Mouse (Mus musculus) lung, embryonic 14.5 days (tissue): ENCODE results near the gene Asb16. TPM values are rescaled to one million over a fixed set of nuclear protein-coding genes. Genes with fewer than 3 reads are reported as not detected.
A peak's percentile ranks its signal among the peaks of the same experiment; 100 is the strongest.

Source experiments
- ATAC-seq: fragments of 200-750 bp; cut with Nextera tagmentation; 2 replicates; pipeline ENCODE4 v1.8.0; 2017; ENCODE audit warnings: mild to moderate bottlenecking, moderate TSS enrichment, moderate library complexity; ENCODE audit not compliant: insufficient read depth
- DNase-seq: peaks from one replicate; pipeline ENCODE4 v3.0.0-alpha.2; 2015
- H3K27ac ChIP-seq: fragments of 300-500 bp; sonication (generic); 2 replicates; pipeline ENCODE4 v1.5.1; 2014; ENCODE audit warnings: low read depth, mild to moderate bottlenecking, moderate library complexity
- H3K27me3 ChIP-seq: fragments of 300-500 bp; sonication (generic); 2 replicates; pipeline ENCODE4 v1.6.1; 2014; ENCODE audit warnings: low read length, control low read depth; ENCODE audit not compliant: insufficient read depth
- H3K36me3 ChIP-seq: fragments of 300-500 bp; sonication (generic); 2 replicates; pipeline ENCODE4 v1.6.1; 2014; ENCODE audit warnings: control low read depth; ENCODE audit not compliant: insufficient read depth
- H3K4me1 ChIP-seq: fragments of 300-500 bp; sonication (generic); 2 replicates; pipeline ENCODE4 v1.6.1; 2014; ENCODE audit warnings: antibody characterized with exemption, control low read depth; ENCODE audit not compliant: insufficient read depth
- H3K4me2 ChIP-seq: fragments of 300-500 bp; sonication (generic); 2 replicates; pipeline ENCODE4 v1.6.1; 2014; ENCODE audit warnings: mild to moderate bottlenecking
- H3K4me3 ChIP-seq: fragments of 300-500 bp; sonication (generic); 2 replicates; pipeline ENCODE4 v1.5.1; 2014; ENCODE audit warnings: low read depth, low read length
- H3K9ac ChIP-seq: fragments of 300-500 bp; sonication (generic); 2 replicates; pipeline ENCODE4 v1.6.1; 2014
- H3K9me3 ChIP-seq: fragments of 300-500 bp; sonication (generic); 2 replicates; pipeline ENCODE4 v1.6.1; 2016; ENCODE audit warnings: low read depth, low read length, control low read depth
- CTCF ChIP-seq: IDR thresholded peaks from 2 replicates; pipeline ENCODE4 v1.5.1; 2016; ENCODE audit warnings: antibody characterized with exemption, low read depth
- WGBS: fragments of 180-500 bp; shearing (Covaris S2); extraction: QIAGEN DNeasy Blood & Tissue Kit; methylation state at CpG from one replicate; pipeline ENCODE4 v1.1.7; 2014; 5-methylcytosine and 5-hydroxymethylcytosine counted together
- microRNA-seq: library from miRNA; unstranded; fragments of <30 nt; microRNA quantifications from one replicate; pipeline ENCODE4, GENCODE M21; 2016; ENCODE audit warnings: borderline number of aligned reads
- polyA plus RNA-seq: library from polyadenylated mRNA; unstranded; fragments of >200 nt; fragmentation: Nextera tagmentation; extraction: Ambion mirVana; gene quantifications from 2 replicates; pipeline ENCODE4 v1.2.1, GENCODE M21; 2014

Asb16 gene
- polyA plus RNA-seq, 1 experiment from 2014 or later = 0.08 TPM

DNA sequence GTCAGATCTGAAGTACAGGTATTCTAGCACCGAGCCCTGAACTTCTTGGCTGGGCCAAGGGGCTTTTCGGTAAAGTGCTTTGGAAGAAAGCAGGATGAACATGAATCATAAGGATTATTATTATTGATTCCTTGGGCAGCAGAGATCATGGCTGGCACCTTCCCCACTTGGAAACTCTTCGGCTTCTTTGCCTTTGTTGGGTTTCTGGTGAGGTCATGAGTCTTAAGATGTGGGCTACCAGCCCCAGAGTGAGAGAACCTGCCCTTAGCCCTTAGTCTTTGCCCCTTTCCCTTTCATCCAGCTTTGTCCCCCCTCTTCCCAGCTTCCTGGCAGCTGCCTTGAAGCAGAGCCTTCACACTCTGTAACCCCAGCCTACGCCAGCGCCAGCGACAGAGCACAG, 53.4 kb downstream of the Asb16 start:
- 74% methylated on average over 6 of the region's 6 CpGs for WGBS
- no peak for DNase-seq
- Histone ChIP-seq H3K4me3 (no peak overlapping the region), H3K4me1 (peaks cover 3% of the 10 kb centered on the region; the same call in 1 of the 2 replicates), H3K4me2 (no peak overlapping the region), H3K9me3 (no peaks in the 10 kb centered on the region), H3K9ac (no peak overlapping the region), H3K36me3 (no peaks in the 10 kb centered on the region), H3K27ac (no peak overlapping the region), H3K27me3 (no peaks in the 10 kb centered on the region)
- TF ChIP-seq CTCF = no peak
- ATAC-seq = no peak

DNA sequence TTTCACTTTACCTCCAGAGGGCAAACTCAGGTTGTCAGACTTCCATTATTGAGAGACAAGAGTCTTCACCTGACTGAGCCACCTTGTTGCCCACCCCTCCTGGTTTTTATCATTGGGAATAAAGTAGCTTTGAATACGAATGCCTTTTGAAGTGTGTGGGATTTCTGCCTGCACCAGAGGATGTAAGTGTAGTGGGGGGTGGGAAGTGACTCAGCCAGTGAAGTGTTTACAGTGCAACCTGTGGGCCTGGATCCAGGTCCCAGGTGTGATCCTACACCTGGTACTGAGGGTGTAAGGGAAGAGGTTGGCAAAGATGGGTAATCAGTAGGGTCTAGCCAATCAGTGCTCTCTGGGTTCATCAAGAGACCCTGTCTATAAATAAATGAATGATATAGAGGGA, 55.0 kb downstream of the Asb16 start:
- no peak for TF ChIP-seq CTCF
- Histone ChIP-seq H3K36me3 (no peaks in the 10 kb centered on the region), H3K9me3 (no peaks in the 10 kb centered on the region), H3K4me2 (no peak overlapping the region), H3K27ac (no peak overlapping the region), H3K9ac (no peak overlapping the region), H3K4me3 (no peak overlapping the region), H3K27me3 (no peaks in the 10 kb centered on the region), H3K4me1 (peaks cover 3% of the 10 kb centered on the region; the same call in 1 of the 2 replicates)
- 59% methylated on average over 1 of the region's 1 CpGs for WGBS
- DNase-seq (peak; percentile 22), ATAC-seq (no peak)

DNA sequence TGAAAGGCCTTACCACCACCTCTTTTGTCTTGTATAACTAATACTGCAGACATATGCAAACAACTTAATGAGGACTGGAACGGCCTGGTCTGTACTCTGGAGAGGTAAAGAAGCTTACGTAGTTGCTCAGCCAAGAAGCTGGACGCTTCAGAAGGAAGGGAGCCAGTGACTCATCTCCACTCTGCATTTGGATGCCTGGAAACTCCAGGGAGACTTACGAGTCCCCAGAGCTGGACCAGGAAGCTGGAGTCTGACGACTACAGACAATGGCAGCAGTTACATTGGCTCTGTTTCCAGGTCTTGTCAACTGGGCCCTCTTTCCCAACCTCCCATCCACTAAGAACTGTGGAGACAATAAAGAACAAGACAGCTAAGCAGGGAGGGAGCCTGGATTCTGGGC, 58.7 kb downstream of the Asb16 start:
- no peaks in the 10 kb centered on the region for H3K9me3 ChIP-seq
- 51% methylated on average over 5 of the region's 5 CpGs for WGBS
- no peak overlapping the region for H3K4me3 ChIP-seq
- ATAC-seq (no peak), DNase-seq (no peak)
- TF ChIP-seq CTCF = no peak
- no peak overlapping the region for H3K4me2 ChIP-seq
- no peak overlapping the region for H3K9ac ChIP-seq
- no peaks in the 10 kb centered on the region for H3K4me1 ChIP-seq
- H3K36me3 ChIP-seq = no peaks in the 10 kb centered on the region
- no peak overlapping the region for H3K27ac ChIP-seq
- no peaks in the 10 kb centered on the region for H3K27me3 ChIP-seq

DNA sequence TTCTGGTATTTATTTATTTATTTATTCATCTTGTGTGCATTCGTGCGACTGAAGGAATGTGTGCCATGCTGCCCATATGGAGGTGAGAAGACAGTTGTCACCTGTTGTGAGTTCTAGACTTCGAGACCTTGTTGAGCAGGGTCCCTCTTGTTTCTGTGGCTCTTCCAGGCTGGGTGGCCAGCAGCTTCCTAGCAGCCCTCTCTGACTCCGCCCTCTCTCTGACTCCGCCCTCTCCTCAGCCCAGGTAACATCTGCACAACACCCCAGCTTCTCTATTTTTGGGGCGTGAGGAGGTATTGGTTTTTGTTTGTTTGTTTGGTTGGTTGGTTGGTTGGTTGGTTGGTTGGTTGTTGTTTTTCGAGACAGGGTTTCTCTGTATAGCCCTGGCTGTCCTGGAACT, 59.3 kb downstream of the Asb16 start:
- no peaks in the 10 kb centered on the region for H3K4me1 ChIP-seq
- no peaks in the 10 kb centered on the region for H3K27me3 ChIP-seq
- WGBS = 66% methylated on average over 7 of the region's 7 CpGs
- H3K9ac ChIP-seq = no peak overlapping the region
- no peak overlapping the region for H3K27ac ChIP-seq
- ATAC-seq (no peak), DNase-seq (no peak)
- H3K4me2 ChIP-seq = no peak overlapping the region
- no peaks in the 10 kb centered on the region for H3K36me3 ChIP-seq
- no peak overlapping the region for H3K4me3 ChIP-seq
- no peak for TF ChIP-seq CTCF
- H3K9me3 ChIP-seq = no peaks in the 10 kb centered on the region

Small RNA genes within 50 kb of the gene (microRNA-seq; reads per million reads assigned to microRNA genes)
- gene Mir8101 = 1.2 reads per million

Other genes with a start within 250 kb of the Asb16 start
- 4.0 and 4.9 TPM in 2 replicates for gene Mpp3, start 240.3 kb upstream of the Asb16 start, polyA plus RNA-seq
- 0.17 and 0.23 TPM in 2 replicates for gene Cd300lg, start 227.2 kb upstream of the Asb16 start, polyA plus RNA-seq
- 4.9 and 6.3 TPM in 2 replicates for gene Mpp2, start 180.2 kb upstream of the Asb16 start, polyA plus RNA-seq
- not detected in 2 replicates for gene Ppy, start 167.4 kb upstream of the Asb16 start, polyA plus RNA-seq
- gene Pyy, start 160.9 kb upstream of the Asb16 start, polyA plus RNA-seq = not detected in 2 replicates
- gene Nags, start 123.2 kb upstream of the Asb16 start, polyA plus RNA-seq = not detected in 2 replicates
- gene Tmem101, start 112.3 kb upstream of the Asb16 start, polyA plus RNA-seq = 26.3 and 26.8 TPM in 2 replicates
- 93.2 and 109 TPM in 2 replicates for gene Lsm12, start 83.4 kb upstream of the Asb16 start, polyA plus RNA-seq
- gene G6pc3, start 79.1 kb upstream of the Asb16 start, polyA plus RNA-seq = 31.0 and 34.5 TPM in 2 replicates
- gene Hdac5, start 38.6 kb upstream of the Asb16 start, polyA plus RNA-seq = 41.1 and 42.7 TPM in 2 replicates
- gene BC030867, start 19.9 kb upstream of the Asb16 start, polyA plus RNA-seq = 21.4 and 22.2 TPM in 2 replicates
- 48.8 and 49.9 TPM in 2 replicates for gene Tmub2, start 16.2 kb downstream of the Asb16 start, polyA plus RNA-seq
- 17.4 TPM in 2 replicates for gene Atxn7l3, start 27.9 kb downstream of the Asb16 start, polyA plus RNA-seq
- gene Ubtf, start 51.0 kb downstream of the Asb16 start, polyA plus RNA-seq = 86.0 and 93.8 TPM in 2 replicates
- gene Slc4a1, start 97.5 kb downstream of the Asb16 start, polyA plus RNA-seq = 6.0 and 6.9 TPM in 2 replicates
- gene Rundc3a, start 124.7 kb downstream of the Asb16 start, polyA plus RNA-seq = 1.1 and 1.3 TPM in 2 replicates
- gene Slc25a39, start 139.2 kb downstream of the Asb16 start, polyA plus RNA-seq = 223 and 244 TPM in 2 replicates
- gene Grn, start 161.6 kb downstream of the Asb16 start, polyA plus RNA-seq = 113 and 116 TPM in 2 replicates
- 7.4 and 8.3 TPM in 2 replicates for gene Fam171a2, start 178.9 kb downstream of the Asb16 start, polyA plus RNA-seq
- gene Itga2b, start 201.4 kb downstream of the Asb16 start, polyA plus RNA-seq = 10.1 and 10.7 TPM in 2 replicates